Mouse (Mus musculus) limb, embryonic 13.5 days (tissue): ENCODE data around the gene Clns1a. TPM values are rescaled to one million over a fixed set of nuclear protein-coding genes. Genes with fewer than 3 reads are reported as not detected.

Source experiments
- ATAC-seq: fragments of 200-750 bp; cut with Nextera tagmentation; 2 replicates; pipeline ENCODE4 v1.8.0; 2017; ENCODE audit warnings: low read depth, moderate number of reproducible peaks, moderate TSS enrichment; ENCODE audit not compliant: low FRiP score
- H3K27ac ChIP-seq: fragments of 300-500 bp; sonication (generic); 2 replicates; pipeline ENCODE4 v1.5.1; 2015; ENCODE audit warnings: inconsistent platforms, mild to moderate bottlenecking, moderate library complexity
- H3K27me3 ChIP-seq: fragments of 300-500 bp; sonication (generic); 2 replicates; pipeline ENCODE4 v1.6.1; 2015; ENCODE audit warnings: mild to moderate bottlenecking, inconsistent platforms
- H3K36me3 ChIP-seq: fragments of 300-500 bp; sonication (generic); 2 replicates; pipeline ENCODE4 v1.6.1; 2015; ENCODE audit warnings: inconsistent platforms, mild to moderate bottlenecking, moderate library complexity
- H3K4me1 ChIP-seq: fragments of 300-500 bp; sonication (generic); 2 replicates; pipeline ENCODE4 v1.6.1; 2015; ENCODE audit warnings: inconsistent platforms
- H3K4me2 ChIP-seq: fragments of 300-500 bp; sonication (generic); replicated peaks from 2 replicates; pipeline ENCODE4 v1.6.1; 2015; ENCODE audit warnings: inconsistent platforms, mild to moderate bottlenecking, moderate library complexity
- H3K4me3 ChIP-seq: fragments of 300-500 bp; sonication (generic); 2 replicates; pipeline ENCODE4 v1.5.1; 2015; ENCODE audit warnings: moderate library complexity, mild to moderate bottlenecking, inconsistent platforms
- H3K9ac ChIP-seq: fragments of 300-500 bp; sonication (generic); 2 replicates; pipeline ENCODE4 v1.6.1; 2015; ENCODE audit warnings: mild to moderate bottlenecking, inconsistent platforms
- H3K9me3 ChIP-seq: fragments of 300-500 bp; sonication (generic); 2 replicates; pipeline ENCODE4 v1.6.1; 2016; ENCODE audit warnings: inconsistent platforms
- WGBS: fragments of 180-500 bp; shearing (Covaris S2); methylation state at CpG from one replicate; pipeline ENCODE4 v1.1.7; 2015; 5-methylcytosine and 5-hydroxymethylcytosine counted together
- polyA plus RNA-seq: library from polyadenylated mRNA; unstranded; fragments of >200 nt; fragmentation: Nextera tagmentation; extraction: Ambion mirVana; gene quantifications from 2 replicates; pipeline ENCODE4 v1.2.1, GENCODE M21; 2015

Gene Clns1a
- 229 and 230 TPM in 2 replicates for polyA plus RNA-seq

GRCm38 (mm10) chr7:97696506-97697254, at the start of gene Clns1a:
Gene Clns1a, plus strand, starts transcription at chr7:97696634.
- WGBS: under 1% methylated on average over 63 of the region's 63 CpGs
- peak within 1 kb of the TSS; percentile 83 for H3K27ac ChIP-seq
- H3K4me2 ChIP-seq: peak within 1 kb of the TSS; percentile 79
- H3K27me3 ChIP-seq: no peaks in the 10 kb centered on the region
- no peaks in the 10 kb centered on the region for H3K9me3 ChIP-seq
- peak; percentile 99 for ATAC-seq
- H3K4me1 ChIP-seq: peaks cover 16% of the 10 kb centered on the region
- peaks cover 15% of the 10 kb centered on the region for H3K36me3 ChIP-seq
- H3K4me3 ChIP-seq: peak within 1 kb of the TSS; percentile 98
- peak within 1 kb of the TSS; percentile 96 for H3K9ac ChIP-seq

GRCm38 (mm10) chr7:97647656-97648055, 48.8 kb upstream of the Clns1a start:
- Histone ChIP-seq H3K4me2 (no peak overlapping the region), H3K4me3 (no peak overlapping the region), H3K9me3 (no peaks in the 10 kb centered on the region), H3K4me1 (no peaks in the 10 kb centered on the region), H3K9ac (no peak overlapping the region), H3K36me3 (peaks cover 15% of the 10 kb centered on the region), H3K27ac (no peak overlapping the region), H3K27me3 (no peaks in the 10 kb centered on the region)
- WGBS: 88% methylated on average over 5 of the region's 5 CpGs
- no peak for ATAC-seq

- Histone ChIP-seq H3K36me3 (peaks cover 33% of the 10 kb centered on the region), H3K9ac (no peak overlapping the region)
- WGBS: 90% methylated on average over 4 of the region's 4 CpGs
Observed at GRCm38 (mm10) chr7:97650729-97651128, 45.7 kb upstream of the Clns1a start.

GRCm38 (mm10) chr7:97656144-97656543, 40.3 kb upstream of the Clns1a start:
- no peak overlapping the region for H3K9ac ChIP-seq
- H3K9me3 ChIP-seq: no peaks in the 10 kb centered on the region
- WGBS: 89% methylated on average over 6 of the region's 6 CpGs
- H3K27me3 ChIP-seq: no peaks in the 10 kb centered on the region
- no peak overlapping the region for H3K4me3 ChIP-seq
- H3K36me3 ChIP-seq: peaks cover 37% of the 10 kb centered on the region
- H3K4me1 ChIP-seq: no peaks in the 10 kb centered on the region
- H3K4me2 ChIP-seq: no peak overlapping the region
- no peak for ATAC-seq
- no peak overlapping the region for H3K27ac ChIP-seq

More at GRCm38 (mm10) chr7:97650729-97651128, 45.7 kb upstream of the Clns1a start:
- no peaks in the 10 kb centered on the region for H3K4me1 ChIP-seq
- H3K4me3 ChIP-seq: no peak overlapping the region
- H3K27me3 ChIP-seq: no peaks in the 10 kb centered on the region
- ATAC-seq: no peak
- H3K9me3 ChIP-seq: no peaks in the 10 kb centered on the region
- H3K27ac ChIP-seq: no peak overlapping the region
- no peak overlapping the region for H3K4me2 ChIP-seq

- no peaks in the 10 kb centered on the region for H3K9me3 ChIP-seq
- H3K4me2 ChIP-seq: no peak overlapping the region
- H3K4me1 ChIP-seq: no peaks in the 10 kb centered on the region
- no peak overlapping the region for H3K4me3 ChIP-seq
- peaks cover 49% of the 10 kb centered on the region for H3K36me3 ChIP-seq
- 93% methylated on average over 4 of the region's 4 CpGs for WGBS
- no peak overlapping the region for H3K9ac ChIP-seq
- no peaks in the 10 kb centered on the region for H3K27me3 ChIP-seq
- no peak for ATAC-seq
- H3K27ac ChIP-seq: no peak overlapping the region
Observed at GRCm38 (mm10) chr7:97661634-97662033, 34.8 kb upstream of the Clns1a start.

GRCm38 (mm10) chr7:97679239-97679638, 17.2 kb upstream of the Clns1a start:
- 29% methylated on average over 1 of the region's 1 CpGs for WGBS
- Histone ChIP-seq H3K36me3 (peaks cover 64% of the 10 kb centered on the region), H3K27ac (no peak overlapping the region)

GRCm38 (mm10) chr7:97687831-97688230, 8.6 kb upstream of the Clns1a start:
- Histone ChIP-seq H3K27ac (no peak overlapping the region), H3K27me3 (no peaks in the 10 kb centered on the region), H3K4me2 (no peak overlapping the region), H3K4me1 (no peaks in the 10 kb centered on the region), H3K9ac (no peak overlapping the region), H3K4me3 (no peak overlapping the region), H3K9me3 (no peaks in the 10 kb centered on the region), H3K36me3 (peaks cover 42% of the 10 kb centered on the region)
- ATAC-seq: no peak
- 89% methylated on average over 2 of the region's 2 CpGs for WGBS

More at GRCm38 (mm10) chr7:97679239-97679638, 17.2 kb upstream of the Clns1a start:
- H3K27me3 ChIP-seq: no peaks in the 10 kb centered on the region
- no peak overlapping the region for H3K4me2 ChIP-seq
- ATAC-seq: no peak
- no peaks in the 10 kb centered on the region for H3K9me3 ChIP-seq
- H3K4me1 ChIP-seq: no peaks in the 10 kb centered on the region
- H3K4me3 ChIP-seq: no peak overlapping the region
- no peak overlapping the region for H3K9ac ChIP-seq

- H3K4me3 ChIP-seq: no peak overlapping the region
- H3K4me1 ChIP-seq: peaks cover 16% of the 10 kb centered on the region
- no peak for ATAC-seq
- H3K4me2 ChIP-seq: peak overlapping the region; percentile 79
- H3K36me3 ChIP-seq: peaks cover 15% of the 10 kb centered on the region
- no peak overlapping the region for H3K9ac ChIP-seq
- 100% methylated on average over 1 of the region's 1 CpGs for WGBS
- no peak overlapping the region for H3K27ac ChIP-seq
- H3K27me3 ChIP-seq: no peaks in the 10 kb centered on the region
- H3K9me3 ChIP-seq: no peaks in the 10 kb centered on the region
Observed at GRCm38 (mm10) chr7:97695441-97695840, 993 bp upstream of the Clns1a start.

- Histone ChIP-seq H3K27me3 (no peaks in the 10 kb centered on the region), H3K9me3 (no peaks in the 10 kb centered on the region), H3K27ac (peak overlapping the region; percentile 78), H3K36me3 (peaks cover 15% of the 10 kb centered on the region), H3K4me2 (peak overlapping the region; percentile 79), H3K9ac (peak overlapping the region; percentile 96), H3K4me1 (peaks cover 16% of the 10 kb centered on the region), H3K4me3 (peak overlapping the region; percentile 98)
- 36% methylated on average over 19 of the region's 19 CpGs for WGBS
- peak; percentile 72 for ATAC-seq
Observed at GRCm38 (mm10) chr7:97696133-97696505, 315 bp upstream of the Clns1a start.

- Histone ChIP-seq H3K4me3 (no peak overlapping the region), H3K9me3 (no peaks in the 10 kb centered on the region), H3K4me2 (no peak overlapping the region), H3K27me3 (no peaks in the 10 kb centered on the region), H3K4me1 (peaks cover 16% of the 10 kb centered on the region), H3K27ac (no peak overlapping the region), H3K36me3 (peaks cover 15% of the 10 kb centered on the region), H3K9ac (no peak overlapping the region)
- WGBS: 92% methylated on average over 4 of the region's 4 CpGs
- ATAC-seq: no peak
Observed at GRCm38 (mm10) chr7:97700173-97700572, 3.7 kb downstream of the Clns1a start.

- 78% methylated on average over 6 of the region's 6 CpGs for WGBS
- Histone ChIP-seq H3K27me3 (no peaks in the 10 kb centered on the region), H3K27ac (no peak overlapping the region), H3K9ac (no peak overlapping the region), H3K36me3 (peaks cover 16% of the 10 kb centered on the region), H3K9me3 (no peaks in the 10 kb centered on the region), H3K4me1 (peaks cover 11% of the 10 kb centered on the region), H3K4me3 (no peak overlapping the region), H3K4me2 (no peak overlapping the region)
- no peak for ATAC-seq
Observed at GRCm38 (mm10) chr7:97701106-97701505, 4.7 kb downstream of the Clns1a start.

- Histone ChIP-seq H3K4me2 (no peak overlapping the region), H3K27me3 (no peaks in the 10 kb centered on the region), H3K4me3 (no peak overlapping the region), H3K9me3 (no peaks in the 10 kb centered on the region), H3K36me3 (peaks cover 20% of the 10 kb centered on the region), H3K4me1 (no peaks in the 10 kb centered on the region), H3K27ac (no peak overlapping the region), H3K9ac (no peak overlapping the region)
- ATAC-seq: no peak
- 87% methylated on average over 4 of the region's 4 CpGs for WGBS
Observed at GRCm38 (mm10) chr7:97707123-97707522, 10.7 kb downstream of the Clns1a start.

GRCm38 (mm10) chr7:97707809-97708208, 11.4 kb downstream of the Clns1a start:
- 89% methylated on average over 5 of the region's 5 CpGs for WGBS
- Histone ChIP-seq H3K27me3 (no peaks in the 10 kb centered on the region), H3K9me3 (no peaks in the 10 kb centered on the region), H3K4me1 (no peaks in the 10 kb centered on the region), H3K4me3 (no peak overlapping the region), H3K36me3 (peaks cover 26% of the 10 kb centered on the region), H3K9ac (no peak overlapping the region), H3K27ac (no peak overlapping the region), H3K4me2 (no peak overlapping the region)
- no peak for ATAC-seq
